Mouse (Mus musculus) neural tube, embryonic 11.5 days (tissue): ENCODE results near the gene Acot2. TPM values are rescaled to one million over a fixed set of nuclear protein-coding genes. Genes with fewer than 3 reads are reported as not detected.
A peak's percentile ranks its signal among the peaks of the same experiment; 100 is the strongest.
"Not testable (repeated sequence)": the region's sequence is repeated elsewhere in the genome, so short reads cannot be mapped to it uniquely, and the experiment has no call there.

ENCODE experiments used
- ATAC-seq: fragments of 200-750 bp; cut with Nextera tagmentation; 2 replicates; pipeline ENCODE4 v1.8.0; 2017; ENCODE audit warnings: moderate number of reproducible peaks, mild to moderate bottlenecking, moderate TSS enrichment, moderate library complexity; ENCODE audit not compliant: insufficient read depth, low FRiP score, low TSS enrichment
- DNase-seq: peaks from one replicate; pipeline ENCODE4 v3.0.0-alpha.2; 2015; ENCODE audit warnings: low spot score
- H3K27ac ChIP-seq: fragments of 300-500 bp; sonication (generic); 2 replicates; pipeline ENCODE4 v1.5.1; 2014; ENCODE audit warnings: low read depth, mild to moderate bottlenecking, low read length
- H3K27me3 ChIP-seq: fragments of 300-500 bp; sonication (generic); 2 replicates; pipeline ENCODE4 v1.6.1; 2014; ENCODE audit warnings: mild to moderate bottlenecking, low read length, mixed read lengths; ENCODE audit not compliant: control insufficient read depth, insufficient read depth
- H3K36me3 ChIP-seq: fragments of 300-500 bp; sonication (generic); 2 replicates; pipeline ENCODE4 v1.6.1; 2014; ENCODE audit warnings: mild to moderate bottlenecking, low read length, moderate library complexity, mixed read lengths; ENCODE audit not compliant: control insufficient read depth, insufficient read depth
- H3K4me1 ChIP-seq: fragments of 300-500 bp; sonication (generic); 2 replicates; pipeline ENCODE4 v1.6.1; 2014; ENCODE audit warnings: low read length, mixed read lengths; ENCODE audit not compliant: control insufficient read depth, insufficient read depth
- H3K4me2 ChIP-seq: fragments of 300-500 bp; sonication (generic); 2 replicates; pipeline ENCODE4 v1.6.1; 2014; ENCODE audit warnings: low read depth, mild to moderate bottlenecking, moderate library complexity
- H3K4me3 ChIP-seq: fragments of 300-500 bp; sonication (generic); 2 replicates; pipeline ENCODE4 v1.5.1; 2014; ENCODE audit warnings: low read depth, low read length
- H3K9ac ChIP-seq: fragments of 300-500 bp; sonication (generic); 2 replicates; pipeline ENCODE4 v1.6.1; 2014; ENCODE audit warnings: mild to moderate bottlenecking, low read length
- H3K9me3 ChIP-seq: fragments of 300-500 bp; sonication (generic); 2 replicates; pipeline ENCODE4 v1.6.1; 2016; ENCODE audit warnings: low read length; ENCODE audit not compliant: control insufficient read depth
- WGBS: fragments of 180-500 bp; shearing (Covaris S2); extraction: QIAGEN DNeasy Blood & Tissue Kit; methylation state at CpG from one replicate; pipeline ENCODE4 v1.1.7; 2014; 5-methylcytosine and 5-hydroxymethylcytosine counted together
- polyA plus RNA-seq: library from polyadenylated mRNA; unstranded; fragments of >200 nt; fragmentation: Nextera tagmentation; extraction: Ambion mirVana; gene quantifications from 2 replicates; pipeline ENCODE4 v1.2.1, GENCODE M21; 2014

Gene Acot2
- polyA plus RNA-seq, 1 experiment from 2014 or later, result 12.6 TPM

DNA sequence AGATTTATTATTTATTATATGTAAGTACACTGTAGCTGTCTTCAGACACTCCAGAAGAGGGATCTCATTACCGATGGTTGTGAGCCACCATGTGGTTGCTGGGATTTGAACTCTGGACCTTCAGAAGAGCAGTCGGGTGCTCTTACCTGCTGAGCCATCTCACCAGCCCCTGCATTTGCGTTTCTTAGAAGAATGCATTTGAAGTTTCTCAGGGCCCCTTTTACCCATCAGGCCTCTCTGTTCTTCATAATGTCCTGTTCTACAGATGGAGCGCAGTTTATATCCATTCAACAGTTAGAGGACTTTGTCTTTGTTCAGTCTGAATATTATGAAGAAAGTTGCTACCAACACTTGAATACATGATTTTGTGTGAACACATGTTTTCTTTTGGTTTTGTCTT lies 34.6 kb downstream of the Acot2 start:
- H3K9ac ChIP-seq, H3K4me1 ChIP-seq, H3K4me2 ChIP-seq, H3K9me3 ChIP-seq, H3K4me3 ChIP-seq, H3K27ac ChIP-seq, H3K36me3 ChIP-seq, DNase-seq, H3K27me3 ChIP-seq, ATAC-seq: not testable (repeated sequence)
- WGBS, result 96% methylated on average over 4 of the region's 4 CpGs

DNA sequence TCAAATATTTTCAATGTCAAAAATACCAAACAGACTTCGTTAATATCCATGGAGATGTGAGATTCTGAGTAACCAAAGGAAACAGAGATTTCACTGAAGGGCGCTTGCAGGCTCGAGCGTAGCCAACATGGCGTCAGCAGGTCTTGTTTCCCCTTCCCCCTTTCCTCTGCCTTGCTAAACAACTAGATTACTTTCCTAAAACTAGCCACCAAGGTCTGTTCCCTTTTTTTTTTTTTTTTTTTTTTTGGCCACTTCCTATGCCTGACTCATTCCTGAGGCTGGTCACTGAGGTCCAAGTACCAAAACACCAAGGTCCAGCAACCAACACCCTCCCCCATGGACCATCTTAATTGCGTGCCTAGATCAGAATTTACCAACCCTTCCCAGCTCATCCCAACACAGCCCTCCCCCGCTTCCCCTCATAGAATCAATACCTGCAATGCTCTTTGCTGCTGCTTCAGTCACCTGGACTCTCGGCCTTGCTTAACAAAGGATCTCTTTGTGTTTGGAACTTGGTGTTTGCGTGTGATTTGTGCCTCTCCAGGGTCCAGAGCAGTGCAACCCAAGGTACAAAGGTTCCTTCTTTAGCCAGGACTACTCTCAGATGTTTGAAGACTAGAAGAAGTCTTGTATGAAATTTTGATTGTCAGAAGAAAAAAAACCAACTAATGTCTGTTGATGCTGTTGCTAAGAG lies 35.5 kb downstream of the Acot2 start:
- WGBS, result 89% methylated on average over 9 of the region's 9 CpGs
- ATAC-seq, result no peak
- no peak overlapping the region for H3K27ac ChIP-seq
- H3K4me2 ChIP-seq, result no peak overlapping the region
- no peaks in the 10 kb centered on the region for H3K36me3 ChIP-seq
- H3K4me1 ChIP-seq, result no peaks in the 10 kb centered on the region
- no peak for DNase-seq
- no peaks in the 10 kb centered on the region for H3K27me3 ChIP-seq
- no peaks in the 10 kb centered on the region for H3K9me3 ChIP-seq
- no peak overlapping the region for H3K9ac ChIP-seq
- H3K4me3 ChIP-seq, result no peak overlapping the region

- ATAC-seq, result no peak
- WGBS, result 90% methylated on average over 7 of the region's 7 CpGs
- Histone ChIP-seq H3K4me3 (no peak overlapping the region), H3K27me3 (no peaks in the 10 kb centered on the region), H3K9me3 (no peaks in the 10 kb centered on the region), H3K36me3 (no peaks in the 10 kb centered on the region), H3K9ac (no peak overlapping the region), H3K4me2 (no peak overlapping the region), H3K27ac (no peak overlapping the region), H3K4me1 (no peaks in the 10 kb centered on the region)
- no peak for DNase-seq
Measured at GRCm38 (mm10) chr12:84025888-84026287, 38.2 kb downstream of the Acot2 start.

- H3K9me3 ChIP-seq, H3K4me1 ChIP-seq, H3K9ac ChIP-seq, H3K36me3 ChIP-seq, DNase-seq, H3K27me3 ChIP-seq, H3K4me3 ChIP-seq, H3K4me2 ChIP-seq, H3K27ac ChIP-seq, ATAC-seq: not testable (repeated sequence)
- 66% methylated on average over 3 of the region's 3 CpGs for WGBS
Measured at GRCm38 (mm10) chr12:84028328-84028727, 40.7 kb downstream of the Acot2 start.

- not testable (repeated sequence) for H3K36me3 ChIP-seq, H3K4me2 ChIP-seq, ATAC-seq, DNase-seq, H3K4me3 ChIP-seq, H3K27me3 ChIP-seq, H3K27ac ChIP-seq, H3K9me3 ChIP-seq, H3K4me1 ChIP-seq, H3K9ac ChIP-seq
- 90% methylated on average over 1 of the region's 1 CpGs for WGBS
Measured at GRCm38 (mm10) chr12:84029043-84029442, 41.4 kb downstream of the Acot2 start.

DNA sequence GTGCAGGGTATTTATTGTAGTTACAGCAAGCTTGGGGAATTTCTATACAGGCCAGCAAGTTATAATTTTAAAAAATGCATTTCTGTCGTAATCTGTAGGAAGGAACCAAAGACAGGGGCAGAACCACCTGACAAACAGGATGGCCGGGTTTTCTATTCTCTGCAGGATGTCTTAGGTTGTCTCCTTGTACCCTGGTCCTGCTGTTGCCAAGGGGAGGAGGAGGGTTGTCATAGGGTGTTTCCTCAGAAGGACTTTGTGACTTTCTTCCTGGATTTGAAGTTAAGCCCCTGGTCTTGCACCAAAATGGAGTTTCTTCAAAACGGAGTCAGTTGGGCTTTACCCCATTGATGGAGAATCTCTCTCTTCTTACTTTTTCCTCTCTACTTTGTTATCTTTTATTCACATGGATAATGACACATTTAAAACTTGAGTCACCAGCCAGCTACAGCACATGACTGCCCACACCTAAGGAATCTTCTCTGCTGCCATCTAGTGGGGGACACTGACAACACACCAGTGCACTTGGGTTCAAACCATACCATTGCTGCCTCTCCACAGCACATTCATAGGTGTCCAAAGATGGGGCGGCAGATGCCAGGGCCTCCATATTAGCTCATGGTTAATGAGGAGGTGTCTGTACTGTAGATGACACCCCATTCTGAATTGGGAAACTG lies 43.1 kb downstream of the Acot2 start:
- WGBS, result 68% methylated on average over 4 of the region's 4 CpGs
- Histone ChIP-seq H3K9ac (no peak overlapping the region), H3K27me3 (no peaks in the 10 kb centered on the region), H3K9me3 (no peaks in the 10 kb centered on the region), H3K36me3 (no peaks in the 10 kb centered on the region), H3K4me3 (no peak overlapping the region), H3K27ac (no peak overlapping the region), H3K4me1 (no peaks in the 10 kb centered on the region), H3K4me2 (no peak overlapping the region)
- DNase-seq (peak; percentile 68), ATAC-seq (peak; percentile 31; the same call in 1 of the 2 replicates)

DNA sequence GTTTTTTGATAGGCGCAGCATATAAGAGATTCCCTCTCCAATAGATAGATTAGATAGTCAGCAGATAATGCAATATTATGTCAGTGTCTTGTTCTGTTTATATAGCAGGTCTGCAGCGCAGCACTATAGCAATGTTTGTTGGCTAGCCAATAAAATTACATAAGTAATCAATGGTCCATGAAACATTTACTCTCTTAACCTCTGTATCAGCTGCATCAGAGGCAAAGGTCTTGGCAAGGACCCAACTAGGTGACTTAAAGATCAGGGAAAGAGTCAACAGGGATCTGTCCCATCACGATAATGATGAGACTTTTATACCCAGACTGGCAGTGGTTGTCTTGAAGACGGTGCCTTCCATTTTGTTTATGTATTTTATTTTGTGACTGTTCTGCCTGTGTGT lies 45.2 kb downstream of the Acot2 start:
- WGBS, result 87% methylated on average over 4 of the region's 4 CpGs
- Histone ChIP-seq H3K27me3 (no peaks in the 10 kb centered on the region), H3K36me3 (no peaks in the 10 kb centered on the region), H3K4me2 (no peak overlapping the region), H3K9ac (no peak overlapping the region), H3K27ac (no peak overlapping the region), H3K4me1 (no peaks in the 10 kb centered on the region), H3K9me3 (no peaks in the 10 kb centered on the region), H3K4me3 (no peak overlapping the region)
- DNase-seq (no peak), ATAC-seq (no peak)

GRCm38 (mm10) chr12:84033302-84033701 lies 45.6 kb downstream of the Acot2 start:
- not testable (repeated sequence) for H3K4me3 ChIP-seq, H3K27ac ChIP-seq, H3K9ac ChIP-seq, H3K4me2 ChIP-seq, H3K36me3 ChIP-seq, H3K9me3 ChIP-seq, DNase-seq, ATAC-seq, H3K27me3 ChIP-seq, H3K4me1 ChIP-seq
- WGBS, result 77% methylated on average over 2 of the region's 2 CpGs

DNA sequence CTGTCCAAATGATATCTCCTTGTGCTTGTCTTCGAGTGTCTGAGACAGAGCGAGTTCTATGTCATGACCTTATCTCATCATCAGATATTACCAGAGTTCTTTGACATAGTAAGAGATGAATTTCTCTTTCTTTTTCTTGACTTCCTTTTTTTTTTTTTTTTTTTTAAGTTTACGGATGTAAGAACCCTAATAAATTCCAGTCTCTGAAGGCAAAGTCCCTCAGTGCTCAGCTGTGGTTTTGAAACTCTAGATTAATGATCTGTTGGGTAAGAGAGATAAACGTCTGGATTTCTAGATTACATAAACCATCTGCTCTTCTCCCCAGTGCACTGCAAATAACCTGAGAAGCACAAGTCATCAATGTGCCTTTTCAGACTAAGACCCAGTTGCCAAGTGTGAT lies 46.4 kb downstream of the Acot2 start:
- no peaks in the 10 kb centered on the region for H3K9me3 ChIP-seq
- 70% methylated on average over 4 of the region's 4 CpGs for WGBS
- no peak overlapping the region for H3K4me3 ChIP-seq
- no peak overlapping the region for H3K4me2 ChIP-seq
- no peak overlapping the region for H3K27ac ChIP-seq
- H3K4me1 ChIP-seq, result no peaks in the 10 kb centered on the region
- no peaks in the 10 kb centered on the region for H3K27me3 ChIP-seq
- DNase-seq (no peak), ATAC-seq (no peak)
- H3K36me3 ChIP-seq, result no peaks in the 10 kb centered on the region
- no peak overlapping the region for H3K9ac ChIP-seq
